Mouse (Mus musculus): ENCODE results near the gene Abcc1.

DNA sequence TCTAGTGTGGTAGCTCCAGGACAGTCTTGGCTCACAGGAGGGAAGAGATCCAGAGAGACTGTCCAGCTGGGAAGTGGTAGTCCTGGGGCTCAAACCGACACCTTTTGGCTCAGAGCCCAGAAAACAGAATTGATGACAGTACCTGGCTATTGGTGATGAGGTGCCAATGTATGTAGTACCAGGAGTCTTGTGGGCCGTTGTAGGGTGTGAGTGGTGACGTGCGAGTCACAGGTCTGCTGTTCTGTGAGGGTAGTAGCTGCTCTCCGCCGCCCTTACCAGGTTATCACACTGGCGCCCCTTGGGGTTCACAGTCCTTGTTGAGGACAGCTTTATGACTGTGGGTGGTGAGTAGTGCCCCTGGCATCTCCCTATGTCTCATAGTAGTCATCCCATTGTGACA lies 77.2 kb downstream of the Abcc1 start:
- no peak for TF ChIP-seq CTCF (IDR thresholded peaks at IDR 0.05; ENCODE audit: insufficient read depth, low read depth, low read length)
- TF ChIP-seq POLR2A (IDR thresholded peaks at IDR 0.05; ENCODE audit: insufficient read depth, low read depth, low read length): no peak
